Mouse (Mus musculus) limb, embryonic 11.5 days (tissue): Measurements from ENCODE around the gene Fam209. TPM values are rescaled to one million over a fixed set of nuclear protein-coding genes. Genes with fewer than 3 reads are reported as not detected.

Experiments
- ATAC-seq: fragments of 200-750 bp; cut with Nextera tagmentation; 2 replicates; pipeline ENCODE4 v1.8.0; 2017; ENCODE audit warnings: low read depth; ENCODE audit not compliant: insufficient number of reproducible peaks, low FRiP score, low TSS enrichment
- DNase-seq: peaks from one replicate; pipeline ENCODE4 v3.0.0-alpha.2; 2015; ENCODE audit warnings: low spot score
- H3K27ac ChIP-seq: fragments of 300-500 bp; sonication (generic); replicated peaks from 2 replicates; pipeline ENCODE4 v1.5.1; 2014; ENCODE audit warnings: low read depth, mild to moderate bottlenecking, low read length
- H3K27me3 ChIP-seq: fragments of 300-500 bp; sonication (generic); 2 replicates; pipeline ENCODE4 v1.6.1; 2014; ENCODE audit warnings: mild to moderate bottlenecking, low read length, mixed read lengths; ENCODE audit not compliant: control insufficient read depth, insufficient read depth
- H3K36me3 ChIP-seq: fragments of 300-500 bp; sonication (generic); 2 replicates; pipeline ENCODE4 v1.6.1; 2014; ENCODE audit warnings: mild to moderate bottlenecking, low read length, moderate library complexity, mixed read lengths; ENCODE audit not compliant: control insufficient read depth, insufficient read depth
- H3K4me1 ChIP-seq: fragments of 300-500 bp; sonication (generic); 2 replicates; pipeline ENCODE4 v1.6.1; 2014; ENCODE audit warnings: low read length, mixed read lengths; ENCODE audit not compliant: control insufficient read depth, insufficient read depth
- H3K4me2 ChIP-seq: fragments of 300-500 bp; sonication (generic); 2 replicates; pipeline ENCODE4 v1.6.1; 2014; ENCODE audit warnings: low read depth, mild to moderate bottlenecking, moderate library complexity; ENCODE audit not compliant: severe bottlenecking
- H3K4me3 ChIP-seq: fragments of 300-500 bp; sonication (generic); 2 replicates; pipeline ENCODE4 v1.5.1; 2014; ENCODE audit warnings: low read depth, low read length
- H3K9ac ChIP-seq: fragments of 300-500 bp; sonication (generic); 2 replicates; pipeline ENCODE4 v1.6.1; 2014; ENCODE audit warnings: mild to moderate bottlenecking, low read length
- H3K9me3 ChIP-seq: fragments of 300-500 bp; sonication (generic); 2 replicates; pipeline ENCODE4 v1.6.1; 2016; ENCODE audit warnings: low read length; ENCODE audit not compliant: control insufficient read depth
- WGBS: fragments of 180-500 bp; shearing (Covaris S2); extraction: QIAGEN DNeasy Blood & Tissue Kit; methylation state at CpG from one replicate; pipeline ENCODE4 v1.1.7; 2014; 5-methylcytosine and 5-hydroxymethylcytosine counted together
- polyA plus RNA-seq: library from polyadenylated mRNA; unstranded; fragments of >200 nt; fragmentation: Nextera tagmentation; extraction: Ambion mirVana; gene quantifications from 2 replicates; pipeline ENCODE4 v1.2.1, GENCODE M21; 2014

The Fam209 gene
- polyA plus RNA-seq, 1 experiment from 2014 or later: not detected

DNA sequence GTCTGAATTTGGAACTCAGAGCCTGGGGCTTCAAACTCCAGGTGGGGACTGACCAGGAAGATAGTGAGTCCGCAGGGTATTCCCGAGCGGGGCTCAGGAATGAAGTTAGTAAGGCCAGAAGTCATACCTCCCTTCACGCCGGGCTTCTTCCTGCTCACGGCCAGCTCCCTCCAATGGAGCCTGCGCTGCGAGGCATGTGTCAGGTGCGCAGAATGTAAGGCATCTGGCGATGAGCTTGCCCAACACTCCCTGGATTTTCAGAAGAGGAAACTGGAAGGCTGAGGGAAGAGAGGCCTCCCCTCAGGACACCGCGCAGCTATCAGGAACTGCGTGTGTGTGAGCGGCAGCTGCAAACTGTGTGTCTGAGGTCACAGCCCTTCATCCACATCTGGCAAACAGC lies 29.8 kb downstream of the Fam209 start:
- Histone ChIP-seq H3K27me3 (no peaks in the 10 kb centered on the region), H3K4me1 (no peaks in the 10 kb centered on the region), H3K4me2 (no peak overlapping the region), H3K27ac (no peak overlapping the region), H3K9ac (no peak overlapping the region), H3K4me3 (no peak overlapping the region), H3K9me3 (no peaks in the 10 kb centered on the region), H3K36me3 (no peaks in the 10 kb centered on the region)
- ATAC-seq (no peak), DNase-seq (no peak)
- WGBS: 56% methylated on average over 14 of the region's 14 CpGs

DNA sequence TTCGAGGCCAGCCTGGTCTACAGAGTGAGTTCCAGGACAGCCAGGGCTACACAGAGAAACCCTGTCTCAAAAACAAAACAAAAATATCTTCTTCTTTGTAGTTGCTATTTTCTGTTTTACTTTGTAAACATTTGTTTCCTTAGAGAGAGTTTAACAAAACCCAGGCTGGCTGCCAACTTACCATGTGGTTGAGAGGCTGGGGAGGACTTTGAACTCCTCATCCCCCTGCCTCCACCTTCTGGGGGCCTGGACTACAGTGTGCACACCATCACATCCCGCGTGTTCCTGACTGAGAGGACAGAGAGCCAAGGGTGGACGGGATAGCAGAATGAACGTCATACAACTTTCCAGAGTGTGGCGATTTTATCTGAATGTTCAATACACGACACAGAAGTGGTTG lies 33.8 kb downstream of the Fam209 start:
- no peak overlapping the region for H3K27ac ChIP-seq
- H3K9me3 ChIP-seq: no peaks in the 10 kb centered on the region
- DNase-seq (no peak), ATAC-seq (no peak)
- WGBS: 90% methylated on average over 7 of the region's 7 CpGs
- no peaks in the 10 kb centered on the region for H3K4me1 ChIP-seq
- no peak overlapping the region for H3K4me2 ChIP-seq
- H3K36me3 ChIP-seq: no peaks in the 10 kb centered on the region
- no peaks in the 10 kb centered on the region for H3K27me3 ChIP-seq
- no peak overlapping the region for H3K4me3 ChIP-seq
- H3K9ac ChIP-seq: no peak overlapping the region

DNA sequence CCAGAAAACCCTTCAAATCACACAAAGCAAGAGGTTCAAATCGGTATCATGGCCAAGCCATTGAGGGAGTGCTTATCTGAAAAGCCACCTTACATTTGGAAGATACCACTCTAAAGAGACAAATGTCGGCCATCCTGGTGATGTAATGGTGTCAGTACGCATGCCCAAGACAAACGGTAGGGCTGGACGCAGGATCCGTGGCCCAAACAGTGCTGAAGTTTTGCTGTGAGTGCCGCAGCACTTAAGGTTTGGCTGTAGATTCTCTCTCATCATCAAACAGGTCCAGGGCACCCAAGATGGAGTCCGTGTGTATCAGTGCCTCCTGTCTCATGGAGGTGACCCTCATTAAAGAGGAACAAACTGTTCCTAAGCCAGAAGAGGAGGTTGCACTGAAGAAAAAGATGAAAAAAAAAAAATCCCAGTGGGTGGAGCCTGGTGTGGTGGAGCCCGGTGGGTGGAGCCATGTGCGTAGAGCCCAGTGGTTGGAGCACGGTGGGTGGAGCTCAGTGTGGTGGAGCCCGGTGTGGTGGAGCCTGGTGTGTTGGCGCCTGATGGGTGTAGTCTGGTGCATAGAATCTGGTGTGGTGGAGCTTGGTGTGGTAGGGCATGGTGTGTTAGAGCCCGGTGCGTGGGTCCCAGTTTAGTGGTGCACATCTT lies 37.9 kb downstream of the Fam209 start:
- DNase-seq: no peak
- Histone ChIP-seq H3K9ac (0 out of 2 replicates have a peak overlapping the region, but pooled peaks have one; percentile 12), H3K4me1 (no peaks in the 10 kb centered on the region), H3K4me3 (no peak overlapping the region), H3K27me3 (no peaks in the 10 kb centered on the region), H3K27ac (no peak overlapping the region), H3K9me3 (no peaks in the 10 kb centered on the region), H3K36me3 (no peaks in the 10 kb centered on the region), H3K4me2 (no peak overlapping the region)
- WGBS: 89% methylated on average over 15 of the region's 15 CpGs
- no peak for ATAC-seq

DNA sequence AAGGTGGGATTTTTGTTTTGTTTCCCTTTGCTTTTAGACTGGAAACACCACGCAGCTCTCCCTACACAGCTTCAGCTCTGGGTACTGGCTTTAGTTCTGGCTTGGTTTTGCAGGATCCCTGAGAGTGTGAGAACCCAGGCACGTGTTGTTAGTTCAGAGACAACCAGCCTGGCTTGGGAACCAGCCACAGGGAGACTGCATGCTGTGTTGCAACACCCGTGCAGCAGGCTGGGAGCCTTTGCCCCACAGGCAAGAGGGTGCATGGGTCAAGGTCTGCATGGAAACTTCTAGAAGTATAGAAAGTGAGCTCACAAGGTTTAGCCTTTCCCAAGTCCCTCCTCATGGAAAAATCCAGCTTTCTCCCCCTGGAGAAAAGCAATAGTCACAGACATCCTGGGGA lies 38.6 kb downstream of the Fam209 start:
- ATAC-seq (no peak), DNase-seq (no peak)
- Histone ChIP-seq H3K4me3 (no peak overlapping the region), H3K4me2 (no peak overlapping the region), H3K36me3 (no peaks in the 10 kb centered on the region), H3K27me3 (no peaks in the 10 kb centered on the region), H3K27ac (no peak overlapping the region), H3K9ac (no peak overlapping the region), H3K4me1 (no peaks in the 10 kb centered on the region), H3K9me3 (no peaks in the 10 kb centered on the region)
- WGBS: 59% methylated on average over 3 of the region's 3 CpGs

DNA sequence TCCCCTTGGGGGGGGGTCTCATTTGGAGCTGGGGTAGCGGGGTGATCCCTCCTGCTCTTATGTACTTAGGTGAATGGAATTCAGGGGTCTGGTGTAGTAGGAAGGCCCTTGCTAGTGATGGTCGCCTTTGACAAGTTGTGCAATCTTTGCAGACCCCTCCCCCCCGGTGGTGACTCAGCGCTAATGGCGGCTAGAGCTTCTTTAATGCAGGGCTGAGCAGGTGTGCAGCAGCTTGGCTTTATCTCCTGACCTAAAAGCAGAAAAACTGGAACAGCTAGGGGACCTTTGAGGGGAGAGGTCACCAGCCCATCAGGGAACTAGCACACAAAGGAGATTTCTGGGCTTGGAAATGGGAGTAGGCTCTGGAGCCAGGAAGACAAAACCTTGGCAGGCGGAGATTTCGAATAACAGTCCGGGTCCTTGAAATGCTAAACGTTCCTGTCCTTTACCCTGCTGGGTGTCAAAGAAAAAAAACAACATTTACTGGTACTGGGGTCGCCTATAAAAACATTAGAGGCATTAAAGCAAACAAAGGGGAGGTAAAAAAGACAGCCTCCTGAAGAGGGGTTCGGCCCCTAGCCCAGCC lies 44.2 kb downstream of the Fam209 start:
- Histone ChIP-seq H3K4me3 (no peak overlapping the region), H3K9me3 (no peaks in the 10 kb centered on the region; the same call in 1 of the 2 replicates), H3K27me3 (no peaks in the 10 kb centered on the region), H3K36me3 (no peaks in the 10 kb centered on the region), H3K4me2 (no peak overlapping the region), H3K4me1 (no peaks in the 10 kb centered on the region), H3K27ac (no peak overlapping the region), H3K9ac (no peak overlapping the region)
- no peak for DNase-seq
- WGBS: 25% methylated on average over 11 of the region's 11 CpGs
- no peak for ATAC-seq

DNA sequence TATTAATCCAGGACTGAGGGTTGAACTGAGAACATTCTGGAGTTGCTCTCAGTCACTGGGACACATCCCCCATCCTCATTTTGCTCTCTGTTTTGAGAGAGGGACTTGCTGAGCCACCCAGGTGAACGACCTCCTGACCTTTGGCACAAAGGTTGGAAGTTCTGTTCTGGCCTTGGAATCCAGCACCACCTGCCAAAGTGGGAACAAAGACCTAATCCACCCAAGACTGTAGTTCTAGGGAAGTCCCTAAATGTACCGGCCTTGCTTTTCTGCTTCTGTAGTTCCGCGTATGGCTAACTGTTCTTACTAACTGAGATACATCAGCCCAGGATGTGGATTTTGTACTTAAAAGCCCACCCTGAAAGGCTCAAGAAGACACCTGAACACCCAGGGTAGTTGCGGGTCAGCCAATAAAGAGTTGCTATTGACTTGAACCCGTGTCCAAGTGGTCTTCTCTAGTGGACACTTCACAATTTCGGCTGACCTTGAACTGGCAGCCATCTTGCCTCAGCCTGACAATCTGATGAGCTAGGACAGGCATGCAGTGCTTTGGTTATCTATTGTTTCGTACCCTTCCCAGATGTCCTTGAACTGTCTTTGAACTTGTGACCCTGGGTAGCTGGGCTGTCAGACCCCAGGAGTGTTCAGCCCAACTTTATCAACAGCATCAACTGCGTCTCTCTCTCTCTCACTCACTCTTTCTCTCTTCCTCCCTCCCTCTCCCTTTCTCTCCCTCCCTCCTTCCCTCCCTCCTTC lies 48.5 kb downstream of the Fam209 start:
- Histone ChIP-seq H3K9ac (no peak overlapping the region), H3K4me2 (no peak overlapping the region), H3K4me3 (no peak overlapping the region), H3K4me1 (peaks cover 2% of the 10 kb centered on the region; the same call in 1 of the 2 replicates), H3K27me3 (no peaks in the 10 kb centered on the region), H3K27ac (no peak overlapping the region), H3K9me3 (no peaks in the 10 kb centered on the region; the same call in 1 of the 2 replicates), H3K36me3 (no peaks in the 10 kb centered on the region)
- WGBS: 91% methylated on average over 9 of the region's 9 CpGs
- DNase-seq: no peak
- ATAC-seq: no peak

DNA sequence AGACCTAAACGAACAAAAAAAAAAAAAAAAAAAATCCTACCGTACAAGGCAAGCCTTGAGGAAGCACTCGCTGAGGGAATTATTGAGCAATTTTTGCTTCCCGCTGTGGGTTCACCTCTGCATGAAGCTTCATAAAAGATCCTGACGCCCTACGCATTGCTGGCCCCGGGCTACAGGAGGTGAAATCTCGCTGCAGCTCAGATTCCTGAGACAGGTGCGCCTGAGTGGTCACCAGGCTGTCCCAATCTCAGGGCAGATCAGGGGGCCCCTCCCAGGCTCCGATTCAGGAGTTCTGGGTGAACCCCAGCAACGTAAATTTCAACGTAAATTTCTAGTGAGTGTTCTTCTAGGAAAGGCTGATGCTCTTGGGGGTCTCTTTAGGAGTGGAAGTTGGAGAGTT lies 50.2 kb downstream of the Fam209 start:
- no peak for ATAC-seq

More for the DNA sequence above, 50.2 kb downstream of the Fam209 start:
- H3K27me3 ChIP-seq: no peaks in the 10 kb centered on the region
- no peak for DNase-seq
- WGBS: 75% methylated on average over 12 of the region's 12 CpGs
- no peaks in the 10 kb centered on the region; the same call in 1 of the 2 replicates for H3K9me3 ChIP-seq
- H3K27ac ChIP-seq: no peak overlapping the region
- H3K4me3 ChIP-seq: no peak overlapping the region
- H3K4me1 ChIP-seq: peaks cover 4% of the 10 kb centered on the region; the same call in 1 of the 2 replicates
- H3K4me2 ChIP-seq: no peak overlapping the region
- H3K9ac ChIP-seq: no peak overlapping the region
- no peaks in the 10 kb centered on the region for H3K36me3 ChIP-seq
